Mouse (Mus musculus) bone marrow, adult 2 months (tissue): ENCODE data around the gene Mpg. TPM values are rescaled to one million over a fixed set of nuclear protein-coding genes. Genes with fewer than 3 reads are reported as not detected.

Experiments
- H3K27ac ChIP-seq: fragments of 200-500 bp; 2 replicates; pipeline ENCODE4 v1.5.1; 2012; ENCODE audit warnings: low read depth, mild to moderate bottlenecking, control low read depth, inconsistent platforms, low read length; ENCODE audit not compliant: control insufficient read depth, poor library complexity, insufficient read depth
- H3K4me1 ChIP-seq: fragments of 200-500 bp; 2 replicates; pipeline ENCODE4 v1.6.1; 2011; ENCODE audit warnings: low read length; ENCODE audit not compliant: control insufficient read depth, insufficient read depth
- H3K4me3 ChIP-seq: fragments of 200-500 bp; replicated peaks from 2 replicates; pipeline ENCODE3; 2011; ENCODE audit warnings: mild to moderate bottlenecking, low read depth, low read length, control low read depth; ENCODE audit not compliant: control insufficient read depth
- CTCF ChIP-seq: fragments of 200-500 bp; IDR thresholded peaks from 2 replicates; pipeline ENCODE4 v1.5.1; 2011; ENCODE audit warnings: low read length, control low read depth; ENCODE audit not compliant: control insufficient read depth, insufficient read depth
- POLR2A ChIP-seq: fragments of 200-500 bp; IDR thresholded peaks from 2 replicates; pipeline ENCODE4 v1.6.1; 2011; ENCODE audit warnings: low read depth, mild to moderate bottlenecking, control low read depth, low read length, borderline replicate concordance; ENCODE audit not compliant: control insufficient read depth
- WGBS: fragments of 180-500 bp; shearing (Covaris S2); methylation state at CpG from one replicate; pipeline ENCODE4 v1.1.7; 2018; 5-methylcytosine and 5-hydroxymethylcytosine counted together
- polyA plus RNA-seq: library from polyadenylated mRNA; stranded (reverse); fragments of >200 nt; gene quantifications from 2 replicates; pipeline ENCODE4 v1.2.4, GENCODE M21; 2011; ENCODE audit warnings: low replicate concordance; ENCODE audit not compliant: missing spikeins, insufficient read depth, insufficient read length

Gene Mpg
- polyA plus RNA-seq, 1 experiment: 20.1 TPM

- Histone ChIP-seq H3K4me3 (no peak overlapping the region), H3K27ac (peak overlapping the region; percentile 42), H3K4me1 (peaks cover 2% of the 10 kb centered on the region; the same call in 1 of the 2 replicates)
- TF ChIP-seq CTCF (no peak), POLR2A (no peak)
- 84% methylated on average over 1 of the region's 1 CpGs for WGBS
Measured at GRCm38 (mm10) chr11:32281416-32282144, 55.3 kb downstream of the Mpg start.

Other genes with a start within 250 kb of the Mpg start
- gene Nsg2, start 226.0 kb upstream of the Mpg start, polyA plus RNA-seq: 0.57 and 2.5 TPM in 2 replicates
- gene Il9r, start 26.2 kb upstream of the Mpg start, polyA plus RNA-seq: 0.55 and 0.79 TPM in 2 replicates
- gene Snrnp25, start 21.1 kb upstream of the Mpg start, polyA plus RNA-seq: 61.6 and 71.3 TPM in 2 replicates
- 2.4 and 4.2 TPM in 2 replicates for gene Rhbdf1, start 4.2 kb upstream of the Mpg start, polyA plus RNA-seq
- 69.5 and 75.3 TPM in 2 replicates for gene Nprl3, start 41.2 kb downstream of the Mpg start, polyA plus RNA-seq
- 2.6 and 3.5 TPM in 2 replicates for gene Hba-x, start 49.9 kb downstream of the Mpg start, polyA plus RNA-seq
- 17,767 and 55,751 TPM in 2 replicates for gene Hba-a1, start 57.0 kb downstream of the Mpg start, polyA plus RNA-seq
- gene Hbq1b, start 60.5 kb downstream of the Mpg start, polyA plus RNA-seq: 44.2 and 73.9 TPM in 2 replicates
- 164,365 and 299,309 TPM in 2 replicates for gene Hba-a2, start 70.0 kb downstream of the Mpg start, polyA plus RNA-seq
- gene Hbq1a, start 73.6 kb downstream of the Mpg start, polyA plus RNA-seq: 9.2 and 12.0 TPM in 2 replicates
- 1.6 and 1.7 TPM in 2 replicates for gene Sh3pxd2b, start 121.3 kb downstream of the Mpg start, polyA plus RNA-seq
- 1.5 and 1.6 TPM in 2 replicates for gene Ubtd2, start 228.9 kb downstream of the Mpg start, polyA plus RNA-seq